Mouse (Mus musculus) bone marrow, adult 2 months (tissue): ENCODE data around the gene Pabpn1l.

Experiments used
- CTCF ChIP-seq: fragments of 200-500 bp; IDR thresholded peaks from 2 replicates; pipeline ENCODE4 v1.5.1; 2011; ENCODE audit warnings: low read length, control low read depth; ENCODE audit not compliant: control insufficient read depth, insufficient read depth
- POLR2A ChIP-seq: fragments of 200-500 bp; IDR thresholded peaks from 2 replicates; pipeline ENCODE4 v1.6.1; 2011; ENCODE audit warnings: low read depth, mild to moderate bottlenecking, control low read depth, low read length, borderline replicate concordance; ENCODE audit not compliant: control insufficient read depth

- TF ChIP-seq CTCF (no peak), POLR2A (no peak)
These were observed 48.2 kb upstream of the Pabpn1l start for GRCm38 (mm10) chr8:122670718-122671117.
